Mouse (Mus musculus) neural tube, embryonic 11.5 days (tissue): ENCODE results near the gene Papln. TPM values are rescaled to one million over a fixed set of nuclear protein-coding genes. Genes with fewer than 3 reads are reported as not detected.

Experiments used
- ATAC-seq: fragments of 200-750 bp; cut with Nextera tagmentation; 2 replicates; pipeline ENCODE4 v1.8.0; 2017; ENCODE audit warnings: moderate number of reproducible peaks, mild to moderate bottlenecking, moderate TSS enrichment, moderate library complexity; ENCODE audit not compliant: insufficient read depth, low FRiP score, low TSS enrichment
- DNase-seq: peaks from one replicate; pipeline ENCODE4 v3.0.0-alpha.2; 2015; ENCODE audit warnings: low spot score
- H3K27ac ChIP-seq: fragments of 300-500 bp; sonication (generic); 2 replicates; pipeline ENCODE4 v1.5.1; 2014; ENCODE audit warnings: low read depth, mild to moderate bottlenecking, low read length
- H3K27me3 ChIP-seq: fragments of 300-500 bp; sonication (generic); 2 replicates; pipeline ENCODE4 v1.6.1; 2014; ENCODE audit warnings: mild to moderate bottlenecking, low read length, mixed read lengths; ENCODE audit not compliant: control insufficient read depth, insufficient read depth
- H3K36me3 ChIP-seq: fragments of 300-500 bp; sonication (generic); 2 replicates; pipeline ENCODE4 v1.6.1; 2014; ENCODE audit warnings: mild to moderate bottlenecking, low read length, moderate library complexity, mixed read lengths; ENCODE audit not compliant: control insufficient read depth, insufficient read depth
- H3K4me1 ChIP-seq: fragments of 300-500 bp; sonication (generic); 2 replicates; pipeline ENCODE4 v1.6.1; 2014; ENCODE audit warnings: low read length, mixed read lengths; ENCODE audit not compliant: control insufficient read depth, insufficient read depth
- H3K4me2 ChIP-seq: fragments of 300-500 bp; sonication (generic); 2 replicates; pipeline ENCODE4 v1.6.1; 2014; ENCODE audit warnings: low read depth, mild to moderate bottlenecking, moderate library complexity
- H3K4me3 ChIP-seq: fragments of 300-500 bp; sonication (generic); 2 replicates; pipeline ENCODE4 v1.5.1; 2014; ENCODE audit warnings: low read depth, low read length
- H3K9ac ChIP-seq: fragments of 300-500 bp; sonication (generic); 2 replicates; pipeline ENCODE4 v1.6.1; 2014; ENCODE audit warnings: mild to moderate bottlenecking, low read length
- H3K9me3 ChIP-seq: fragments of 300-500 bp; sonication (generic); 2 replicates; pipeline ENCODE4 v1.6.1; 2016; ENCODE audit warnings: low read length; ENCODE audit not compliant: control insufficient read depth
- WGBS: fragments of 180-500 bp; shearing (Covaris S2); extraction: QIAGEN DNeasy Blood & Tissue Kit; methylation state at CpG from one replicate; pipeline ENCODE4 v1.1.7; 2014; 5-methylcytosine and 5-hydroxymethylcytosine counted together
- polyA plus RNA-seq: library from polyadenylated mRNA; unstranded; fragments of >200 nt; fragmentation: Nextera tagmentation; extraction: Ambion mirVana; gene quantifications from 2 replicates; pipeline ENCODE4 v1.2.1, GENCODE M21; 2014

Gene Papln
- polyA plus RNA-seq, 1 experiment from 2014 or later = 0.07 TPM

GRCm38 (mm10) chr12:83816616-83817015 is 53.2 kb downstream of the Papln start:
- no peaks in the 10 kb centered on the region for H3K9me3 ChIP-seq
- no peaks in the 10 kb centered on the region for H3K36me3 ChIP-seq
- no peak overlapping the region for H3K9ac ChIP-seq
- no peak overlapping the region for H3K4me2 ChIP-seq
- H3K27me3 ChIP-seq = no peaks in the 10 kb centered on the region
- H3K4me1 ChIP-seq = no peaks in the 10 kb centered on the region
- no peak for DNase-seq
- no peak for ATAC-seq
- H3K4me3 ChIP-seq = no peak overlapping the region
- WGBS = 89% methylated on average over 1 of the region's 1 CpGs
- no peak overlapping the region for H3K27ac ChIP-seq

GRCm38 (mm10) chr12:83830424-83830823 is 67.0 kb downstream of the Papln start:
- Histone ChIP-seq H3K36me3 (peaks cover 5% of the 10 kb centered on the region; the same call in 1 of the 2 replicates), H3K4me1 (no peaks in the 10 kb centered on the region), H3K9me3 (no peaks in the 10 kb centered on the region), H3K4me3 (no peak overlapping the region), H3K27me3 (no peaks in the 10 kb centered on the region), H3K4me2 (no peak overlapping the region), H3K27ac (no peak overlapping the region), H3K9ac (no peak overlapping the region)
- 82% methylated on average over 3 of the region's 3 CpGs for WGBS
- DNase-seq = no peak
- ATAC-seq = no peak

- no peak for ATAC-seq
- DNase-seq = no peak
- no peak overlapping the region for H3K4me2 ChIP-seq
- no peaks in the 10 kb centered on the region for H3K9me3 ChIP-seq
- no peak overlapping the region for H3K27ac ChIP-seq
- 94% methylated on average over 3 of the region's 3 CpGs for WGBS
- no peak overlapping the region for H3K9ac ChIP-seq
- H3K36me3 ChIP-seq = peaks cover 5% of the 10 kb centered on the region; the same call in 1 of the 2 replicates
- no peaks in the 10 kb centered on the region for H3K4me1 ChIP-seq
- H3K4me3 ChIP-seq = no peak overlapping the region
- no peaks in the 10 kb centered on the region for H3K27me3 ChIP-seq
Measured at GRCm38 (mm10) chr12:83833979-83834378, 70.5 kb downstream of the Papln start.

- no peak overlapping the region for H3K27ac ChIP-seq
- H3K36me3 ChIP-seq = no peaks in the 10 kb centered on the region; the same call in 1 of the 2 replicates
- H3K4me1 ChIP-seq = no peaks in the 10 kb centered on the region
- DNase-seq (no peak), ATAC-seq (no peak)
- H3K4me2 ChIP-seq = no peak overlapping the region
- WGBS = 90% methylated on average over 10 of the region's 10 CpGs
- H3K9me3 ChIP-seq = no peaks in the 10 kb centered on the region
- no peak overlapping the region for H3K9ac ChIP-seq
- H3K27me3 ChIP-seq = no peaks in the 10 kb centered on the region
- no peak overlapping the region for H3K4me3 ChIP-seq
Measured at GRCm38 (mm10) chr12:83841409-83842190, 78.2 kb downstream of the Papln start.

Other genes with a start within 250 kb of the Papln start
- gene Dcaf4, start 243.2 kb upstream of the Papln start, polyA plus RNA-seq = 24.0 and 25.3 TPM in 2 replicates
- gene Zfyve1, start 166.4 kb upstream of the Papln start, polyA plus RNA-seq = 25.2 and 25.9 TPM in 2 replicates
- gene Rbm25, start 132.4 kb upstream of the Papln start, polyA plus RNA-seq = 249 and 251 TPM in 2 replicates
- gene Psen1, start 75.5 kb upstream of the Papln start, polyA plus RNA-seq = 74.8 and 77.7 TPM in 2 replicates
- 27.1 and 30.8 TPM in 2 replicates for gene Numb, start 158.3 kb downstream of the Papln start, polyA plus RNA-seq
- 17.8 and 18.9 TPM in 2 replicates for gene Riox1, start 187.0 kb downstream of the Papln start, polyA plus RNA-seq
- gene Heatr4, start 221.2 kb downstream of the Papln start, polyA plus RNA-seq = not detected in 2 replicates
- 12.6 and 14.9 TPM in 2 replicates for gene Acot2, start 224.2 kb downstream of the Papln start, polyA plus RNA-seq
- gene Acot1, start 245.9 kb downstream of the Papln start, polyA plus RNA-seq = 62.4 and 74.8 TPM in 2 replicates